Mouse (Mus musculus) adrenal gland, adult 2 months (tissue): ENCODE data around the gene Pappa2. TPM values are rescaled to one million over a fixed set of nuclear protein-coding genes. Genes with fewer than 3 reads are reported as not detected.

ENCODE experiments used
- DNase-seq: peaks from one replicate; pipeline ENCODE4 v3.0.0; 2021
- long read RNA-seq: library from polyadenylated mRNA; stranded (forward); transcript quantifications from one replicate; pipeline ENCODE4 v2.0.0, GENCODE M21; 2021
- polyA plus RNA-seq: library from polyadenylated mRNA; depleted of rRNA; stranded (reverse); fragments of >200 nt; gene quantifications from 2 replicates; pipeline ENCODE4 v1.2.3, GENCODE M21; 2012; rRNA removed
- total RNA-seq, 2 experiments: library from RNA; stranded (reverse); gene quantifications; 2 replicates each; pipeline ENCODE4 v1.2.3; 2021

The Pappa2 gene
- total RNA-seq (under 1 TPM; 0.35 to 0.66 TPM), polyA plus RNA-seq (0.04 and 0.16 TPM in 2 replicates)
- long read RNA-seq, result 0 reads

GRCm38 (mm10) chr1:158980390-158980789 is at the start of gene Pappa2:
Gene Pappa2, minus strand, starts transcription at chr1:158980490.
- DNase-seq, result no peak

- DNase-seq, result no peak
These were observed 48.8 kb upstream of the Pappa2 start for GRCm38 (mm10) chr1:159029106-159029505.

- no peak for DNase-seq
These were observed 34.8 kb upstream of the Pappa2 start for GRCm38 (mm10) chr1:159014940-159015660.

GRCm38 (mm10) chr1:158987042-158987441 is 6.8 kb upstream of the Pappa2 start:
- DNase-seq, result no peak

- no peak for DNase-seq
These were observed 17.9 kb downstream of the Pappa2 start for GRCm38 (mm10) chr1:158962340-158962739.

- DNase-seq, result no peak
These were observed 19.3 kb downstream of the Pappa2 start for GRCm38 (mm10) chr1:158960984-158961383.

GRCm38 (mm10) chr1:158960549-158960948 is 19.7 kb downstream of the Pappa2 start:
- DNase-seq, result no peak

GRCm38 (mm10) chr1:158956361-158956760 is 23.9 kb downstream of the Pappa2 start:
- no peak for DNase-seq

- no peak for DNase-seq
These were observed 25.5 kb downstream of the Pappa2 start for GRCm38 (mm10) chr1:158954785-158955184.

- peak; percentile 70 for DNase-seq
These were observed 26.6 kb downstream of the Pappa2 start for GRCm38 (mm10) chr1:158953479-158954207.

- DNase-seq, result no peak
These were observed 31.2 kb downstream of the Pappa2 start for GRCm38 (mm10) chr1:158949041-158949440.

GRCm38 (mm10) chr1:158947981-158948735 is 32.1 kb downstream of the Pappa2 start:
- DNase-seq, result peak; percentile 73

- DNase-seq, result no peak
These were observed 35.4 kb downstream of the Pappa2 start for GRCm38 (mm10) chr1:158944936-158945335.

- no peak for DNase-seq
These were observed 37.4 kb downstream of the Pappa2 start for GRCm38 (mm10) chr1:158942864-158943263.

- no peak for DNase-seq
These were observed 39.3 kb downstream of the Pappa2 start for GRCm38 (mm10) chr1:158940966-158941365.

GRCm38 (mm10) chr1:158934447-158934846 is 45.8 kb downstream of the Pappa2 start:
- no peak for DNase-seq

- DNase-seq, result no peak
These were observed 49.0 kb downstream of the Pappa2 start for GRCm38 (mm10) chr1:158931202-158931827.

GRCm38 (mm10) chr1:158929369-158929768 is 50.9 kb downstream of the Pappa2 start:
- DNase-seq, result no peak

- no peak for DNase-seq
These were observed 59.8 kb downstream of the Pappa2 start for GRCm38 (mm10) chr1:158920451-158920850.

GRCm38 (mm10) chr1:158918890-158919289 is 61.4 kb downstream of the Pappa2 start:
- no peak for DNase-seq

- peak; percentile 27 for DNase-seq
These were observed 63.2 kb downstream of the Pappa2 start for GRCm38 (mm10) chr1:158917067-158917466.

- DNase-seq, result no peak
These were observed 64.7 kb downstream of the Pappa2 start for GRCm38 (mm10) chr1:158915592-158915991.
